Mouse (Mus musculus) stomach, embryonic 14.5 days (tissue): ENCODE results near the gene Il1r1. TPM values are rescaled to one million over a fixed set of nuclear protein-coding genes. Genes with fewer than 3 reads are reported as not detected.

Source experiments
- ATAC-seq: fragments of 200-750 bp; cut with Nextera tagmentation; 2 replicates; pipeline ENCODE4 v1.8.0; 2017; ENCODE audit warnings: low read depth, moderate TSS enrichment; ENCODE audit not compliant: insufficient number of reproducible peaks, insufficient read depth, low FRiP score
- H3K27ac ChIP-seq: fragments of 300-500 bp; sonication (generic); 2 replicates; pipeline ENCODE4 v1.5.1; 2014; ENCODE audit warnings: mild to moderate bottlenecking, low read length, moderate library complexity, mixed read lengths
- H3K27me3 ChIP-seq: fragments of 300-500 bp; sonication (generic); 2 replicates; pipeline ENCODE4 v1.6.1; 2014; ENCODE audit warnings: low read length, control low read depth, mixed read lengths; ENCODE audit not compliant: control insufficient read depth, insufficient read depth
- H3K36me3 ChIP-seq: fragments of 300-500 bp; sonication (generic); 2 replicates; pipeline ENCODE4 v1.6.1; 2014; ENCODE audit warnings: mild to moderate bottlenecking, control low read depth, low read length, moderate library complexity, mixed read lengths; ENCODE audit not compliant: control insufficient read depth, insufficient read depth
- H3K4me1 ChIP-seq: fragments of 300-500 bp; sonication (generic); 2 replicates; pipeline ENCODE4 v1.6.1; 2014; ENCODE audit warnings: low read length, control low read depth, mixed read lengths; ENCODE audit not compliant: control insufficient read depth, insufficient read depth
- H3K4me2 ChIP-seq: fragments of 300-500 bp; sonication (generic); replicated peaks from 2 replicates; pipeline ENCODE4 v1.6.1; 2014; ENCODE audit warnings: low read depth, low read length, control low read depth
- H3K4me3 ChIP-seq: fragments of 300-500 bp; sonication (generic); 2 replicates; pipeline ENCODE4 v1.5.1; 2014; ENCODE audit warnings: low read depth, low read length, control low read depth
- H3K9ac ChIP-seq: fragments of 300-500 bp; sonication (generic); replicated peaks from 2 replicates; pipeline ENCODE4 v1.6.1; 2014; ENCODE audit warnings: low read depth, mild to moderate bottlenecking, control low read depth, low read length, moderate library complexity, mixed read lengths
- H3K9me3 ChIP-seq: fragments of 300-500 bp; sonication (generic); 2 replicates; pipeline ENCODE4 v1.6.1; 2016; ENCODE audit warnings: low read depth, low read length, control low read depth; ENCODE audit not compliant: control insufficient read depth
- WGBS: fragments of 180-500 bp; shearing (Covaris S2); extraction: QIAGEN DNeasy Blood & Tissue Kit; methylation state at CpG from one replicate; pipeline ENCODE4 v1.1.7; 2014; 5-methylcytosine and 5-hydroxymethylcytosine counted together
- polyA plus RNA-seq: library from polyadenylated mRNA; unstranded; fragments of >200 nt; fragmentation: Nextera tagmentation; extraction: Ambion mirVana; gene quantifications from 2 replicates; pipeline ENCODE4 v1.2.1, GENCODE M21; 2014

Gene Il1r1
- polyA plus RNA-seq, 1 experiment from 2014 or later: 8.3 TPM

GRCm38 (mm10) chr1:40254347-40255057, 29.6 kb downstream of the Il1r1 start:
- Histone ChIP-seq H3K27me3 (no peaks in the 10 kb centered on the region), H3K9me3 (no peaks in the 10 kb centered on the region), H3K9ac (no peak overlapping the region), H3K4me2 (no peak overlapping the region), H3K36me3 (no peaks in the 10 kb centered on the region), H3K4me1 (no peaks in the 10 kb centered on the region), H3K4me3 (no peak overlapping the region), H3K27ac (no peak overlapping the region)
- WGBS: 44% methylated on average over 3 of the region's 3 CpGs
- ATAC-seq: no peak

- Histone ChIP-seq H3K4me2 (no peak overlapping the region), H3K4me3 (no peak overlapping the region), H3K9me3 (no peaks in the 10 kb centered on the region), H3K27ac (no peak overlapping the region), H3K4me1 (peaks cover 12% of the 10 kb centered on the region; the same call in 1 of the 2 replicates), H3K36me3 (no peaks in the 10 kb centered on the region), H3K27me3 (no peaks in the 10 kb centered on the region), H3K9ac (no peak overlapping the region)
- no peak for ATAC-seq
- whole genome bisulfite sequencing: 70% methylated on average over 9 of the region's 9 CpGs
These were observed 37.7 kb downstream of the Il1r1 start for GRCm38 (mm10) chr1:40262441-40263121.

- H3K27ac ChIP-seq: no peak overlapping the region
- H3K36me3 ChIP-seq: no peaks in the 10 kb centered on the region
- H3K9me3 ChIP-seq: no peaks in the 10 kb centered on the region
- H3K4me2 ChIP-seq: no peak overlapping the region
- ATAC-seq: no peak
- no peak overlapping the region for H3K9ac ChIP-seq
- H3K4me1 ChIP-seq: peaks cover 12% of the 10 kb centered on the region; the same call in 1 of the 2 replicates
- no peak overlapping the region for H3K4me3 ChIP-seq
- no peaks in the 10 kb centered on the region for H3K27me3 ChIP-seq
- WGBS: 73% methylated on average over 7 of the region's 7 CpGs
These were observed 38.2 kb downstream of the Il1r1 start for GRCm38 (mm10) chr1:40263122-40263498.

- ATAC-seq: no peak
- Histone ChIP-seq H3K9me3 (no peaks in the 10 kb centered on the region), H3K36me3 (no peaks in the 10 kb centered on the region), H3K27me3 (no peaks in the 10 kb centered on the region), H3K4me3 (no peak overlapping the region), H3K4me2 (no peak overlapping the region), H3K27ac (no peak overlapping the region), H3K4me1 (peaks cover 12% of the 10 kb centered on the region; the same call in 1 of the 2 replicates), H3K9ac (no peak overlapping the region)
- 90% methylated on average over 8 of the region's 8 CpGs for WGBS
These were observed 38.8 kb downstream of the Il1r1 start for GRCm38 (mm10) chr1:40263679-40264078.

GRCm38 (mm10) chr1:40265301-40265835, 40.5 kb downstream of the Il1r1 start:
- no peaks in the 10 kb centered on the region for H3K27me3 ChIP-seq
- peaks cover 12% of the 10 kb centered on the region; the same call in 1 of the 2 replicates for H3K4me1 ChIP-seq
- no peak overlapping the region for H3K4me2 ChIP-seq
- WGBS: 76% methylated on average over 6 of the region's 6 CpGs
- no peak overlapping the region for H3K27ac ChIP-seq
- H3K4me3 ChIP-seq: no peak overlapping the region
- ATAC-seq: no peak
- no peak overlapping the region for H3K9ac ChIP-seq
- H3K36me3 ChIP-seq: no peaks in the 10 kb centered on the region
- H3K9me3 ChIP-seq: no peaks in the 10 kb centered on the region

GRCm38 (mm10) chr1:40266431-40267260, 41.8 kb downstream of the Il1r1 start:
- Histone ChIP-seq H3K36me3 (no peaks in the 10 kb centered on the region), H3K4me2 (peak overlapping the region; percentile 73), H3K4me1 (peaks cover 12% of the 10 kb centered on the region; the same call in 1 of the 2 replicates), H3K27ac (peak overlapping the region; percentile 53; the same call in 1 of the 2 replicates), H3K4me3 (peak overlapping the region; percentile 54), H3K9ac (peak overlapping the region; percentile 58), H3K27me3 (no peaks in the 10 kb centered on the region), H3K9me3 (no peaks in the 10 kb centered on the region)
- 2% methylated on average over 36 of the region's 36 CpGs for WGBS
- ATAC-seq: peak; percentile 90

GRCm38 (mm10) chr1:40267846-40268245, 43.0 kb downstream of the Il1r1 start:
- WGBS: 89% methylated on average over 6 of the region's 6 CpGs

GRCm38 (mm10) chr1:40268536-40268935, 43.7 kb downstream of the Il1r1 start:
- no peak overlapping the region for H3K9ac ChIP-seq
- H3K4me2 ChIP-seq: no peak overlapping the region
- no peaks in the 10 kb centered on the region for H3K27me3 ChIP-seq
- H3K4me1 ChIP-seq: peaks cover 12% of the 10 kb centered on the region; the same call in 1 of the 2 replicates
- no peaks in the 10 kb centered on the region for H3K9me3 ChIP-seq
- no peaks in the 10 kb centered on the region for H3K36me3 ChIP-seq
- H3K27ac ChIP-seq: no peak overlapping the region
- no peak overlapping the region for H3K4me3 ChIP-seq
- WGBS: 67% methylated on average over 6 of the region's 6 CpGs
- ATAC-seq: no peak

More at GRCm38 (mm10) chr1:40267846-40268245, 43.0 kb downstream of the Il1r1 start:
- Histone ChIP-seq H3K4me3 (no peak overlapping the region), H3K27ac (no peak overlapping the region), H3K9ac (no peak overlapping the region), H3K9me3 (no peaks in the 10 kb centered on the region), H3K36me3 (no peaks in the 10 kb centered on the region), H3K4me2 (no peak overlapping the region; the same call in 1 of the 2 replicates), H3K4me1 (peaks cover 12% of the 10 kb centered on the region; the same call in 1 of the 2 replicates), H3K27me3 (no peaks in the 10 kb centered on the region)
- ATAC-seq: no peak
